Mouse (Mus musculus): ENCODE data around the gene Zic2. TPM values are rescaled to one million over a fixed set of nuclear protein-coding genes. Genes with fewer than 3 reads are reported as not detected.
A peak's percentile ranks its signal among the peaks of the same experiment; 100 is the strongest.

The Zic2 gene
- polyA plus RNA-seq (2012; ENCODE audit: insufficient read depth, insufficient read length, missing spikeins): not detected in 2 replicates

- H3K4me1 ChIP-seq (ENCODE audit: control insufficient read depth, insufficient read depth, low read length): peaks cover 2% of the 10 kb centered on the region; the same call in 1 of the 2 replicates
- TF ChIP-seq POLR2A (IDR thresholded peaks at IDR 0.05; ENCODE audit: borderline replicate concordance, low read depth, low read length): no peak
- TF ChIP-seq CTCF (IDR thresholded peaks at IDR 0.05; ENCODE audit: low read depth, low read length): no peak
- H3K4me3 ChIP-seq (ENCODE audit: insufficient read depth, low read length): peak within 1 kb of the TSS; percentile 47
- no peak within 1 kb of the TSS for H3K27ac ChIP-seq (ENCODE audit: insufficient read depth, low read depth, low read length)
These were observed at the start of gene Zic2 for GRCm38 (mm10) chr14:122474891-122475556. Gene Zic2, plus strand, starts transcription at chr14:122475435.

GRCm38 (mm10) chr14:122426529-122427203 lies 48.6 kb upstream of the Zic2 start:
- Histone ChIP-seq H3K4me3 (ENCODE audit: insufficient read depth, low read length) (no peak overlapping the region), H3K27ac (ENCODE audit: insufficient read depth, low read depth, low read length) (no peak overlapping the region), H3K4me1 (ENCODE audit: control insufficient read depth, insufficient read depth, low read length) (no peaks in the 10 kb centered on the region)
- TF ChIP-seq CTCF (IDR thresholded peaks at IDR 0.05; ENCODE audit: low read depth, low read length): no peak
- no peak for TF ChIP-seq POLR2A (IDR thresholded peaks at IDR 0.05; ENCODE audit: borderline replicate concordance, low read depth, low read length)

- Histone ChIP-seq H3K4me1 (ENCODE audit: control insufficient read depth, insufficient read depth, low read length) (no peaks in the 10 kb centered on the region), H3K4me3 (ENCODE audit: insufficient read depth, low read length) (no peak overlapping the region), H3K27ac (ENCODE audit: insufficient read depth, low read depth, low read length) (no peak overlapping the region)
- TF ChIP-seq POLR2A (IDR thresholded peaks at IDR 0.05; ENCODE audit: borderline replicate concordance, low read depth, low read length) (no peak), CTCF (IDR thresholded peaks at IDR 0.05; ENCODE audit: low read depth, low read length) (no peak)
These were observed 48.1 kb upstream of the Zic2 start for GRCm38 (mm10) chr14:122427204-122427560.

- H3K27ac ChIP-seq (ENCODE audit: insufficient read depth, low read depth, low read length): no peak overlapping the region
- H3K4me3 ChIP-seq (ENCODE audit: insufficient read depth, low read length): no peak overlapping the region
- no peak for TF ChIP-seq CTCF (IDR thresholded peaks at IDR 0.05; ENCODE audit: low read depth, low read length)
- TF ChIP-seq POLR2A (IDR thresholded peaks at IDR 0.05; ENCODE audit: borderline replicate concordance, low read depth, low read length): no peak
- H3K4me1 ChIP-seq (ENCODE audit: control insufficient read depth, insufficient read depth, low read length): no peaks in the 10 kb centered on the region
These were observed 47.6 kb upstream of the Zic2 start for GRCm38 (mm10) chr14:122427654-122428053.

- no peak overlapping the region for H3K27ac ChIP-seq (ENCODE audit: insufficient read depth, low read depth, low read length)
- H3K4me1 ChIP-seq (ENCODE audit: control insufficient read depth, insufficient read depth, low read length): no peaks in the 10 kb centered on the region
- H3K4me3 ChIP-seq (ENCODE audit: insufficient read depth, low read length): no peak overlapping the region
- TF ChIP-seq POLR2A (IDR thresholded peaks at IDR 0.05; ENCODE audit: borderline replicate concordance, low read depth, low read length) (no peak), CTCF (IDR thresholded peaks at IDR 0.05; ENCODE audit: low read depth, low read length) (no peak)
These were observed 42.7 kb upstream of the Zic2 start for GRCm38 (mm10) chr14:122432558-122432957.

GRCm38 (mm10) chr14:122434039-122434438 lies 41.2 kb upstream of the Zic2 start:
- H3K4me3 ChIP-seq (ENCODE audit: insufficient read depth, low read length): no peak overlapping the region
- H3K27ac ChIP-seq (ENCODE audit: insufficient read depth, low read depth, low read length): no peak overlapping the region
- no peaks in the 10 kb centered on the region for H3K4me1 ChIP-seq (ENCODE audit: control insufficient read depth, insufficient read depth, low read length)
- TF ChIP-seq CTCF (IDR thresholded peaks at IDR 0.05; ENCODE audit: low read depth, low read length) (no peak), POLR2A (IDR thresholded peaks at IDR 0.05; ENCODE audit: borderline replicate concordance, low read depth, low read length) (no peak)

- TF ChIP-seq POLR2A (IDR thresholded peaks at IDR 0.05; ENCODE audit: borderline replicate concordance, low read depth, low read length) (no peak), CTCF (IDR thresholded peaks at IDR 0.05; ENCODE audit: low read depth, low read length) (no peak)
- no peaks in the 10 kb centered on the region for H3K4me1 ChIP-seq (ENCODE audit: control insufficient read depth, insufficient read depth, low read length)
- no peak overlapping the region for H3K27ac ChIP-seq (ENCODE audit: insufficient read depth, low read depth, low read length)
- H3K4me3 ChIP-seq (ENCODE audit: insufficient read depth, low read length): no peak overlapping the region
These were observed 38.4 kb upstream of the Zic2 start for GRCm38 (mm10) chr14:122436850-122437249.

- no peak for TF ChIP-seq POLR2A (IDR thresholded peaks at IDR 0.05; ENCODE audit: borderline replicate concordance, low read depth, low read length)
- TF ChIP-seq CTCF (IDR thresholded peaks at IDR 0.05; ENCODE audit: low read depth, low read length): no peak
- no peak overlapping the region for H3K4me3 ChIP-seq (ENCODE audit: insufficient read depth, low read length)
- H3K27ac ChIP-seq (ENCODE audit: insufficient read depth, low read depth, low read length): no peak overlapping the region
- no peaks in the 10 kb centered on the region for H3K4me1 ChIP-seq (ENCODE audit: control insufficient read depth, insufficient read depth, low read length)
These were observed 25.4 kb upstream of the Zic2 start for GRCm38 (mm10) chr14:122449601-122450495.

- no peak for TF ChIP-seq CTCF (IDR thresholded peaks at IDR 0.05; ENCODE audit: low read depth, low read length)
- no peak for TF ChIP-seq POLR2A (IDR thresholded peaks at IDR 0.05; ENCODE audit: borderline replicate concordance, low read depth, low read length)
These were observed 24.5 kb upstream of the Zic2 start, which contains the start of gene Gm5089 for GRCm38 (mm10) chr14:122450496-122451382. Gene Gm5089, minus strand, starts transcription at chr14:122451115.

More at GRCm38 (mm10) chr14:122450496-122451382, 24.5 kb upstream of the Zic2 start, which contains the start of gene Gm5089:
- H3K4me1 ChIP-seq (ENCODE audit: control insufficient read depth, insufficient read depth, low read length): no peaks in the 10 kb centered on the region
- H3K4me3 ChIP-seq (ENCODE audit: insufficient read depth, low read length): no peak within 1 kb of the TSS
- no peak within 1 kb of the TSS for H3K27ac ChIP-seq (ENCODE audit: insufficient read depth, low read depth, low read length)
